Mouse (Mus musculus) MEL (cell line): ENCODE results near the gene F2.

Experiments used
- CHD1 ChIP-seq: IDR thresholded peaks from 2 replicates; pipeline ENCODE4 v1.6.1; 2012; ENCODE audit warnings: low read depth, mild to moderate bottlenecking, inconsistent platforms, low read length, improper control_type of control experiment
- CTCF ChIP-seq, 3 experiments: IDR thresholded peaks in 2 of 3; conservative IDR thresholded peaks in 1 of 3; 2 replicates each; pipeline ENCODE4 v1.5.1; 2011 to 2012; ENCODE audit warnings: low read length in 3 of 3, low read depth in 2 of 3, mild to moderate bottlenecking in 2 of 3, improper control_type of control experiment in 1 of 3, inconsistent platforms in 1 of 3, mixed read lengths in 1 of 3, moderate library complexity in 1 of 3; ENCODE audit not compliant: control insufficient read depth in 1 of 3, insufficient read depth in 1 of 3, poor library complexity in 1 of 3, severe bottlenecking in 1 of 3
- ELF1 ChIP-seq: IDR thresholded peaks from 2 replicates; pipeline ENCODE4 v1.6.1; 2014; ENCODE audit warnings: low read depth, mild to moderate bottlenecking, inconsistent platforms, low read length, improper control_type of control experiment, moderate library complexity
- EP300 ChIP-seq, 2 experiments: IDR thresholded peaks; 2 replicates each; pipeline ENCODE4 v1.6.1; 2011; ENCODE audit warnings: improper control_type of control experiment in 2 of 2, low read length in 2 of 2, low read depth in 1 of 2, mild to moderate bottlenecking in 1 of 2
- GATA1 ChIP-seq: IDR thresholded peaks from 2 replicates; pipeline ENCODE4 v1.6.1; 2011; ENCODE audit warnings: low read depth, low read length, improper control_type of control experiment
- HCFC1 ChIP-seq: IDR thresholded peaks from 2 replicates; pipeline ENCODE4 v1.6.1; 2012; ENCODE audit warnings: low read depth, mild to moderate bottlenecking, inconsistent platforms, low read length, improper control_type of control experiment, moderate library complexity
- KAT2A ChIP-seq: conservative IDR thresholded peaks from 2 replicates; pipeline ENCODE4 v1.6.1; 2012; ENCODE audit warnings: low read depth, low read length, improper control_type of control experiment, inconsistent platforms
- MAFK ChIP-seq: IDR thresholded peaks from 2 replicates; pipeline ENCODE4 v1.6.1; 2011; ENCODE audit warnings: low read depth, mild to moderate bottlenecking, low read length, improper control_type of control experiment, borderline replicate concordance
- POLR2A ChIP-seq, 2 experiments: IDR thresholded peaks; 2 replicates each; pipeline ENCODE4 v1.6.1; 2011 to 2012; ENCODE audit warnings: low read length in 2 of 2, mild to moderate bottlenecking in 2 of 2, control low read depth in 1 of 2, improper control_type of control experiment in 1 of 2, low read depth in 1 of 2, moderate library complexity in 1 of 2; ENCODE audit not compliant: control insufficient read depth in 1 of 2, insufficient read depth in 1 of 2, poor library complexity in 1 of 2
- TAL1 ChIP-seq: IDR thresholded peaks from 2 replicates; pipeline ENCODE4 v1.6.1; 2012; ENCODE audit warnings: mild to moderate bottlenecking, inconsistent platforms, low read length, moderate library complexity, mixed read lengths
- TCF12 ChIP-seq: IDR thresholded peaks from 2 replicates; pipeline ENCODE4 v1.6.1; 2014; ENCODE audit warnings: low read depth, mild to moderate bottlenecking, inconsistent platforms, low read length, improper control_type of control experiment, moderate library complexity
- USF2 ChIP-seq, 2 experiments: IDR thresholded peaks; 2 replicates each; pipeline ENCODE4 v1.6.1; 2011 to 2012; ENCODE audit warnings: improper control_type of control experiment in 2 of 2, low read length in 2 of 2, borderline replicate concordance in 1 of 2, inconsistent platforms in 1 of 2, low read depth in 1 of 2, mild to moderate bottlenecking in 1 of 2; ENCODE audit not compliant: insufficient read depth in 1 of 2
- ZKSCAN1 ChIP-seq: IDR thresholded peaks from 2 replicates; pipeline ENCODE4 v1.6.1; 2012; ENCODE audit warnings: low read depth, mild to moderate bottlenecking, inconsistent platforms, low read length, improper control_type of control experiment, moderate library complexity

DNA sequence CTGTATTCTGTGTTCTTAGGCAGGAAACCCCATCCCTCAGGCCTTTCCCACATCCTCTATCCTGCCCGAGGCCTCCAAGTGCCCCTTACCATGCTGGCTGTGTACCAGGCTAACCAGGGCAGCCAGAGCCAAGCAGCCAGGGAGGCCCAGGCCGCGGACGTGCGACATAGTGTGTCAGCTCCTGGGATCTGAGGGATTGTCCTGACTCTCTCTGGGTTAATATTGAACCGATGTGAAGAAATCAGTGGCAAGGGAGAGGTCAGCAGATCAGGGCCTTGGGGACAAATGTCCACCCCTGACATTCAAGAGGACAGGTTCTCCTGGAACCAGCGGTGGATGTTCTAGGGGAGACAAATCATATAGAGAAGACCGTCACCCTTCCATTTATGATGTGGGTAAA is at the start of gene F2:
- no peak for TF ChIP-seq CHD1
- TF ChIP-seq CTCF (IDR thresholded peaks at IDR 0.05 in 2 of 3, conservative IDR thresholded peaks at IDR 0.05 in 1 of 3; ENCODE audit: control insufficient read depth in 1 of 3, insufficient read depth in 1 of 3, low read depth in 2 of 3, low read length in 3 of 3, poor library complexity in 1 of 3, severe bottlenecking in 1 of 3): no peak
- no peak for TF ChIP-seq KAT2A
- TF ChIP-seq EP300 (IDR thresholded peaks at IDR 0.05; ENCODE audit: low read depth in 1 of 2, low read length in 2 of 2): no peak
- no peak for TF ChIP-seq POLR2A (IDR thresholded peaks at IDR 0.05; ENCODE audit: control insufficient read depth in 1 of 2, insufficient read depth in 1 of 2, low read depth in 1 of 2, low read length in 2 of 2, poor library complexity in 1 of 2)
- TF ChIP-seq GATA1: no peak
- TF ChIP-seq HCFC1: no peak
- no peak for TF ChIP-seq MAFK
- no peak for TF ChIP-seq ZKSCAN1
- TF ChIP-seq TAL1: no peak
- no peak for TF ChIP-seq TCF12
- TF ChIP-seq USF2 (IDR thresholded peaks at IDR 0.05; ENCODE audit: borderline replicate concordance in 1 of 2, insufficient read depth in 1 of 2, low read depth in 1 of 2, low read length in 2 of 2): no peak
- TF ChIP-seq ELF1: no peak
